Mouse (Mus musculus) kidney, postnatal 36 days (tissue): ENCODE data around the gene Il12a.
A peak's percentile ranks its signal among the peaks of the same experiment; 100 is the strongest.
"Not testable (repeated sequence)": the region's sequence is repeated elsewhere in the genome, so short reads cannot be mapped to it uniquely, and the experiment has no call there.

ENCODE experiments used
- DNase-seq, 2 experiments: peaks; one replicate each; pipeline ENCODE4 v3.0.0; 2021 to 2022; ENCODE audit warnings: mixed read lengths in 2 of 2

Gene Il12a

GRCm38 (mm10) chr3:68743472-68743732 lies 53.0 kb downstream of the Il12a start:
- no peak for DNase-seq

- DNase-seq: no peak
These were observed 53.7 kb downstream of the Il12a start for GRCm38 (mm10) chr3:68744162-68744561.

GRCm38 (mm10) chr3:68745033-68745432 lies 54.6 kb downstream of the Il12a start:
- peak; percentile 42 to 57 for DNase-seq

- DNase-seq: not testable (repeated sequence)
These were observed 55.8 kb downstream of the Il12a start for GRCm38 (mm10) chr3:68746282-68746681.
